Mouse (Mus musculus) MN1 (cell line): ENCODE data around the gene Adamts1.

Source experiments
- DNase-seq: peaks from one replicate; pipeline ENCODE4 v3.0.0-alpha.2; 2016; ENCODE audit warnings: low spot score

Adamts1 gene

GRCm38 (mm10) chr16:85765167-85765566, 37.7 kb downstream of the Adamts1 start:
- DNase-seq: no peak

- no peak for DNase-seq
Measured at GRCm38 (mm10) chr16:85762052-85762665, 40.8 kb downstream of the Adamts1 start.

- no peak for DNase-seq
Measured at GRCm38 (mm10) chr16:85760961-85761580, 41.8 kb downstream of the Adamts1 start.

GRCm38 (mm10) chr16:85756101-85756819, 46.7 kb downstream of the Adamts1 start:
- DNase-seq: peak; percentile 85

- no peak for DNase-seq
Measured at GRCm38 (mm10) chr16:85749335-85749734, 53.6 kb downstream of the Adamts1 start.

GRCm38 (mm10) chr16:85747589-85748360, 55.1 kb downstream of the Adamts1 start:
- DNase-seq: no peak

GRCm38 (mm10) chr16:85746386-85746785, 56.5 kb downstream of the Adamts1 start:
- DNase-seq: no peak
